Mouse (Mus musculus) forebrain, postnatal 0 days (tissue): ENCODE measurements around the gene Grm4. TPM values are rescaled to one million over a fixed set of nuclear protein-coding genes. Genes with fewer than 3 reads are reported as not detected.
A peak's percentile ranks its signal among the peaks of the same experiment; 100 is the strongest.

Experiments used
- ATAC-seq: fragments of 200-750 bp; cut with Nextera tagmentation; 2 replicates; pipeline ENCODE4 v1.8.0; 2017; ENCODE audit warnings: mild to moderate bottlenecking, moderate library complexity
- DNase-seq: peaks from one replicate; pipeline ENCODE4 v3.0.0-alpha.2; 2015
- H3K27ac ChIP-seq: fragments of 300-500 bp; sonication (generic); 2 replicates; pipeline ENCODE4 v1.5.1; 2014; ENCODE audit warnings: low read depth, mild to moderate bottlenecking, antibody characterized with exemption, low read length, moderate library complexity, mixed read lengths
- H3K27me3 ChIP-seq: fragments of 300-500 bp; sonication (generic); 2 replicates; pipeline ENCODE4 v1.6.1; 2014; ENCODE audit warnings: mild to moderate bottlenecking, low read length, mixed read lengths; ENCODE audit not compliant: insufficient read depth
- H3K36me3 ChIP-seq: fragments of 300-500 bp; sonication (generic); 2 replicates; pipeline ENCODE4 v1.6.1; 2014; ENCODE audit warnings: mild to moderate bottlenecking, moderate library complexity; ENCODE audit not compliant: insufficient read depth
- H3K4me1 ChIP-seq: fragments of 300-500 bp; sonication (generic); 2 replicates; pipeline ENCODE4 v1.6.1; 2014; ENCODE audit warnings: antibody characterized with exemption; ENCODE audit not compliant: insufficient read depth
- H3K4me2 ChIP-seq: fragments of 300-500 bp; sonication (generic); 2 replicates; pipeline ENCODE4 v1.6.1; 2014; ENCODE audit warnings: low read depth, mild to moderate bottlenecking, moderate library complexity
- H3K4me3 ChIP-seq: fragments of 300-500 bp; sonication (generic); 2 replicates; pipeline ENCODE4 v1.5.1; 2014; ENCODE audit warnings: low read depth, low read length, mixed read lengths
- H3K9ac ChIP-seq: fragments of 300-500 bp; sonication (generic); 2 replicates; pipeline ENCODE4 v1.6.1; 2014; ENCODE audit warnings: mild to moderate bottlenecking
- H3K9me3 ChIP-seq: fragments of 300-500 bp; sonication (generic); 2 replicates; pipeline ENCODE4 v1.6.1; 2016; ENCODE audit warnings: low read length
- CTCF ChIP-seq: sonication (generic); IDR thresholded peaks from 2 replicates; pipeline ENCODE4 v1.5.1; 2016; ENCODE audit warnings: antibody characterized with exemption, control low read depth, low read depth
- WGBS: fragments of 180-500 bp; shearing (Covaris S2); extraction: QIAGEN DNeasy Blood & Tissue Kit; methylation state at CpG from one replicate; pipeline ENCODE4 v1.1.7; 2014; 5-methylcytosine and 5-hydroxymethylcytosine counted together
- polyA plus RNA-seq: library from polyadenylated mRNA; unstranded; fragments of >200 nt; fragmentation: Nextera tagmentation; extraction: Ambion mirVana; gene quantifications from 2 replicates; pipeline ENCODE4 v1.2.1, GENCODE M21; 2015
- total RNA-seq: library from RNA; depleted of rRNA; stranded (reverse); fragments of >200 nt; gene quantifications from 2 replicates; pipeline ENCODE4 v1.2.3, GENCODE M21; 2014

Gene Grm4
- total and polyA plus RNA-seq, 2 experiments from 2014 or later = 5.5 to 14.5 TPM

DNA sequence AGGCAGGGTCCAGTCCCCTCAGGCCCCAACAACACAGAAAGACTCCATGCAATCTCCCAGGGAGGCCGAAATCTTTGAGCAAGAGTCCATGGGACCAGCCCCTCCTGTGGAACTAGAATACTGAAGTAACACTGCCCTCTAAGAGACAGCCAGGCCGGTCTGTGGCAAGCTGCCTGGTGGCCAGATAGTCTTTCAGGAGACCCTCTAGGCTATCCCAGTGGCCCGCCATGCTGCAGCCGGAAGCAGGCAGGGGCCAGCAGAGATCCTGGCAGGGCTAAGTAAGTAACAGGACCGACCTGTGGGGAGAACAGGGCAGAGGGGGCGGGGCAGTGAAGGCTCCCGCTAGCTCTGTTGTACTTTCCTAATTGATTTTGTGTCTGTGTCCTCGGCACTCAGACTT is 27.2 kb downstream of the Grm4 start:
- TF ChIP-seq CTCF = no peak
- H3K36me3 ChIP-seq = no peaks in the 10 kb centered on the region
- H3K4me2 ChIP-seq = no peak overlapping the region
- H3K9me3 ChIP-seq = no peaks in the 10 kb centered on the region
- no peaks in the 10 kb centered on the region for H3K4me1 ChIP-seq
- H3K27me3 ChIP-seq = no peaks in the 10 kb centered on the region
- WGBS = 42% methylated on average over 8 of the region's 8 CpGs
- no peak overlapping the region for H3K4me3 ChIP-seq
- ATAC-seq (no peak), DNase-seq (no peak)
- H3K9ac ChIP-seq = no peak overlapping the region
- H3K27ac ChIP-seq = no peak overlapping the region

DNA sequence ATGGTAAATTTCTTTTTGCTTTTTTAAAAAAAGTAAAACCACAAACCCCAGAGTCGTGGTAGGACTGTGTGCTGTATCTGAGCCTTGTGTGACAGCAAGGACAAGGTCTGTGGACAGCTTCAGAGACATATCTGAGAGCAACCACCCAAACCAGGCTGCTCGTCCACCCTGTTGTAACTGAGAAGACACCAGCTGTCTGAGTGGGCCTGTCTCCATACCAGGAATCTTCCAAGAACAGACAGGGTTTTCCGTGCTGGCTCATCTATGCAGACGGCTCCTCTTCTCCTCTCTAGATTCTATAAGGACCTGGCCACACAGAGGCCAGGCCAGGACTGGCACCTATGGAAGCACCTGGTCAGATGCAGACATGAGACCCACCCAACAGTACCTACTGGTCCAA is 27.8 kb downstream of the Grm4 start:
- ATAC-seq (no peak), DNase-seq (no peak)
- Histone ChIP-seq H3K27ac (no peak overlapping the region), H3K36me3 (no peaks in the 10 kb centered on the region), H3K4me1 (no peaks in the 10 kb centered on the region), H3K9ac (no peak overlapping the region), H3K4me2 (no peak overlapping the region), H3K9me3 (no peaks in the 10 kb centered on the region), H3K4me3 (no peak overlapping the region), H3K27me3 (no peaks in the 10 kb centered on the region)
- no peak for TF ChIP-seq CTCF
- WGBS = 79% methylated on average over 4 of the region's 4 CpGs

DNA sequence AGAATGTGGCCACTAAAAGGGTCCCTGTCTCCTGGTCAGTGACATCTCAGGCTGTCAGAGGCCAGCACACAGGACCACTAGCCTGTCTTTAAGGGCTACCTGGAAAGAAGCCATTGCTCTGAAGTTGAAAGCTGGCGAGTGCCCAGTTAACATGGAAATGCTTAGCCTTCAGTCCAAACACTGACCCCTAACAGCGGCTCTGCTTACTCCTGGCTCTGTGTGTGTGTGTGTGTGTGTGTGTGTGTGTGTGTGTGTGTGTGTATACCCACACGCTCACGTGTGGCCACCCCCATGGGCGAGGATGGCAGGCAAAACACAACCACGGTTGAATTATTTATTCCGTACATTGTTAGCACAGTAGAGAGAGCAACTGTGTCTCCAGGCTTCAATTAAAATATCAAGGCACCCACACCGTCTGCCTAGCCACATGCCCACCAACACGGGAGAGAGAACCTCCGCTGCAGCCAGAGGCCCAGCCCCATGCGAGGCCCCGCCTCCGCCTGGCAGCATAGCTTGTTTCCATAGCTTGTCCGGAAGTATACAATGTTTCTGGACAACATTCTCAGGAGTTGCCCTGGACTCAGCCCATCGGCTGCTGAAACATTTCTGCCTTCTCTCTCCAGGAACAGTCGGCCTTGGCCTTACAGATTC is 32.9 kb downstream of the Grm4 start:
- TF ChIP-seq CTCF = no peak
- no peak overlapping the region for H3K4me2 ChIP-seq
- H3K36me3 ChIP-seq = no peaks in the 10 kb centered on the region
- ATAC-seq = peak; percentile 69; the same call in 1 of the 2 replicates
- DNase-seq = peak; percentile 62
- no peak overlapping the region for H3K27ac ChIP-seq
- 39% methylated on average over 16 of the region's 16 CpGs for WGBS
- H3K27me3 ChIP-seq = no peaks in the 10 kb centered on the region
- H3K4me3 ChIP-seq = no peak overlapping the region
- no peaks in the 10 kb centered on the region for H3K9me3 ChIP-seq
- no peaks in the 10 kb centered on the region for H3K4me1 ChIP-seq
- H3K9ac ChIP-seq = no peak overlapping the region

DNA sequence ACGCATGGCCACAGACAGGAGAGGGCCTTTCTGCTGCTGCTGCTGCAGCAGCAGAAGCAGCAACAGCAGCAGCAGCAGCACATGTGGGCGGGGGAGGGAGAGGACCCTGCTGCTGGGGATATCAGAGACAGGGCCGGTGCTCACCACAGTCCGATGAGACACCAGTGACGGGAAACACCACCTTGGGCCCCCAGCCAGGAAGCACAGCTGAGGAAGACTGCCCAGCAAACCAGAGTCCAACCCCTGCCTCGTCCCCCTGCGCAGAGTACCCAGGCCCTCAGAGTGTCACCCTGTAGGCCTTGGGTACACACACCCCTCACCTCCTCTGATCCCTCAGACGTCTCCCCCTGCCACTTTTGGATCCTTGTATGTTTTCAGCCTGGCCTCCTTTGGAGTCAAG is 35.3 kb downstream of the Grm4 start:
- Histone ChIP-seq H3K27ac (no peak overlapping the region), H3K9me3 (no peaks in the 10 kb centered on the region), H3K27me3 (no peaks in the 10 kb centered on the region), H3K4me1 (0 out of 2 replicates have a peak, but pooled peaks cover under 1% of the 10 kb centered on the region), H3K4me3 (no peak overlapping the region), H3K9ac (no peak overlapping the region), H3K4me2 (no peak overlapping the region), H3K36me3 (no peaks in the 10 kb centered on the region)
- DNase-seq (no peak), ATAC-seq (no peak)
- WGBS = 50% methylated on average over 8 of the region's 8 CpGs
- no peak for TF ChIP-seq CTCF

DNA sequence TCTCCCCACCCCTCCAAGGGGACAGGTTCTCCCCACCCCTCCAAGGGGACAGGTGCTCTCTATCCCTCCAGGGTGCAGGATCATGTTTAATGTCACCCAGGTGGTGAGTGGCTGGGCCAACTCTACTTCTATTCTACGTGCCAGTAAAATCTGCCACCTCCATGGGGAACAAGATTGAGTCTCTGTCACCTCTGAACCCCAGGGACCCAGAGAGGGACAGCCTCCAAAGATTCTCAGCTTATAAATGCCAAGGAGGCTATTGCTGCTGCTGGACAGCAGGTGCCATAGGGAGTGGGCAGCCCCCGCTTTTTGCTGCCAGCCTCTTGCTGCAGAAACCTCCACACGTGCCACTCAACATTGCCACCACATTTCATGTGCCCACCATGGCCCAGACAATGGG is 37.6 kb downstream of the Grm4 start:
- DNase-seq (no peak), ATAC-seq (no peak)
- H3K4me3 ChIP-seq = no peak overlapping the region
- no peak for TF ChIP-seq CTCF
- H3K27me3 ChIP-seq = no peaks in the 10 kb centered on the region
- no peaks in the 10 kb centered on the region for H3K9me3 ChIP-seq
- no peak overlapping the region for H3K4me2 ChIP-seq
- H3K9ac ChIP-seq = no peak overlapping the region
- no peaks in the 10 kb centered on the region for H3K36me3 ChIP-seq
- peaks cover 9% of the 10 kb centered on the region; the same call in 1 of the 2 replicates for H3K4me1 ChIP-seq
- no peak overlapping the region for H3K27ac ChIP-seq
- WGBS = 78% methylated on average over 3 of the region's 3 CpGs

DNA sequence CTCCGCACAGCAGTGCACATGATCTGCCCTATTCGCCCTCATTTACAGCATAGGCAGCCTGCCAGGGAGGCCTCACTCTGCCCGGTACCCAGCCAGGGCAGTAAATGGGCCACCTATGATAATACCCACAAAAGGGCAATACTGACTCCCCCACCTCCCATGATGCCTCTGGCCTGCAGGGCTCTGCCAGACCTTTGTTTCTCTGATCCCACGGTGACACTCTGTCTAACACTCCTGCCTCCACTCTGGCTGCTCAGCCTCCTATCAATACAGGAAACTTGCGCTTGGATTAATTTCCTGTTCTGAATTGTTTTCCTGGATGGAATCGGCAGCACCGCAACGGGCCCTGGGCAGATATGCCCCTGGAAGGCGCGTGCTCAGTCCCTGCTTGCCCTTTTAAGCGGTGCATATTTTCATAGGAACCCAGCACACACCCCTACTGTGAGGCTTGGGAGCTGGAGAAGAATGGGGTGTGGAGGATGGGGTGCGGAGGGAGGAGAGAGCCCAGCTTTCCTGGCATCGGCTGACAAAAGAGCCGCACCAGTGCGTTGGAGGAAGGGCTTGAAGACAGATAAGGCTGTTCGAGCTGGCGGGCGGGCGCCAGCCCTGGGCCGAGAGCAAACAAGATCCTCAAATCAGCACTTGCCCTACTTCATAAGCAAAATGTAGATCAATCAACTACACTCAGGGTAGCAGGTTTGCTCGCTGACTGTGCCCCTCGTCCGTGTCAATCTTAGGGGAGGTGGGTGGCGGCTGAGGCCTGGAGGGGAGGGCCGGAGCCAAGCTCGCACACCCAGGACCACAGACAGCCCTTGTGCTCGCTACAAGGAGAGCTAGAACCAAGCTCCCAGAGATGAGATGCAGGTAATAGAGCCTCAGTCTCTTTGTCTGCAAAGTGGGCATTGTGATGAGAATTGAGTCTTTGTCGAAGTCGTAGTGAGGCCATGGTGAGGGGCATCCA is 40.8 kb downstream of the Grm4 start:
- DNase-seq (peak; percentile 57), ATAC-seq (peak; percentile 83)
- WGBS = 33% methylated on average over 29 of the region's 29 CpGs
- no peaks in the 10 kb centered on the region for H3K27me3 ChIP-seq
- H3K4me2 ChIP-seq = 0 out of 2 replicates have a peak overlapping the region, but pooled peaks have one; percentile 13
- H3K4me3 ChIP-seq = no peak overlapping the region
- H3K9me3 ChIP-seq = no peaks in the 10 kb centered on the region
- no peak for TF ChIP-seq CTCF
- no peaks in the 10 kb centered on the region for H3K36me3 ChIP-seq
- peak overlapping the region; percentile 54 for H3K27ac ChIP-seq
- H3K4me1 ChIP-seq = peaks cover 9% of the 10 kb centered on the region; the same call in 1 of the 2 replicates
- peak overlapping the region; percentile 41; the same call in 1 of the 2 replicates for H3K9ac ChIP-seq

DNA sequence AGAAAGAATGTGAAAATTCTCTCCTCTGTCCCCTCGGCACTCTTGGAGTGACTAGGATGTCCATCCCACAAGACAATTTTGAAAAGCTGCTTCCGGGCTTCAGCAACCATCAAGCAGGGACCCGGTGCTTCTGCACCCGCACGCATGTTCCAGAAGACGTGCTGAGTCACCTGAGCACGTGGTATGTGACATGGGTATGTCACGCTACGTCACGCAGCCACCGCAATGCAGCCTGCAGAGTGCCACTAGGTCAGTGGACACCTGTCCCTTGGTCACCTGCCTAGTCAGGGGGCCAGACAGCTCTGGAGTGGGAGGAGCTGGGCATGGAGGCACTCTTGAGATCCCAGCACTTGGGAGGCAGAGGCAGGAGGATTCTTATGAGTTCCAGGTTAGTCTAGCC is 45.6 kb downstream of the Grm4 start:
- no peak for DNase-seq
- H3K4me1 ChIP-seq = peaks cover 6% of the 10 kb centered on the region; the same call in 1 of the 2 replicates
- no peaks in the 10 kb centered on the region for H3K36me3 ChIP-seq
- WGBS = 91% methylated on average over 11 of the region's 11 CpGs
- no peak overlapping the region for H3K4me3 ChIP-seq
- no peak overlapping the region for H3K27ac ChIP-seq
- H3K9me3 ChIP-seq = no peaks in the 10 kb centered on the region
- no peak for ATAC-seq
- no peak overlapping the region for H3K4me2 ChIP-seq
- no peak for TF ChIP-seq CTCF
- H3K9ac ChIP-seq = no peak overlapping the region
- H3K27me3 ChIP-seq = no peaks in the 10 kb centered on the region
